Mouse (Mus musculus) cortical plate, adult 2 months (tissue): ENCODE measurements around the gene Vasn. TPM values are rescaled to one million over a fixed set of nuclear protein-coding genes. Genes with fewer than 3 reads are reported as not detected.

Experiments
- H3K27ac ChIP-seq: fragments of 200-500 bp; 2 replicates; pipeline ENCODE4 v1.5.1; 2012; ENCODE audit warnings: low read length, control low read depth, inconsistent platforms; ENCODE audit not compliant: insufficient read depth
- H3K4me1 ChIP-seq: fragments of 200-500 bp; 2 replicates; pipeline ENCODE4 v1.6.1; 2011; ENCODE audit warnings: low read length; ENCODE audit not compliant: control insufficient read depth, insufficient read depth
- H3K4me3 ChIP-seq: fragments of 200-500 bp; 2 replicates; pipeline ENCODE4 v1.5.1; 2011; ENCODE audit warnings: mild to moderate bottlenecking, low read length, control low read depth; ENCODE audit not compliant: insufficient read depth
- CTCF ChIP-seq: fragments of 200-500 bp; IDR thresholded peaks from 2 replicates; pipeline ENCODE4 v1.5.1; 2011; ENCODE audit warnings: mild to moderate bottlenecking, control low read depth, low read length; ENCODE audit not compliant: insufficient read depth; ENCODE audit errors: extremely low read depth
- POLR2A ChIP-seq: fragments of 200-500 bp; IDR thresholded peaks from 2 replicates; pipeline ENCODE4 v1.6.1; 2011; ENCODE audit warnings: mild to moderate bottlenecking, low read length, control low read depth; ENCODE audit not compliant: insufficient read depth; ENCODE audit errors: extremely low read depth
- polyA plus RNA-seq: library from polyadenylated mRNA; depleted of rRNA; stranded (reverse); fragments of >200 nt; gene quantifications from 2 replicates; pipeline ENCODE4 v1.2.3, GENCODE M21; 2012; rRNA removed

The Vasn gene
- 10.1 and 11.2 TPM in 2 replicates for polyA plus RNA-seq

DNA sequence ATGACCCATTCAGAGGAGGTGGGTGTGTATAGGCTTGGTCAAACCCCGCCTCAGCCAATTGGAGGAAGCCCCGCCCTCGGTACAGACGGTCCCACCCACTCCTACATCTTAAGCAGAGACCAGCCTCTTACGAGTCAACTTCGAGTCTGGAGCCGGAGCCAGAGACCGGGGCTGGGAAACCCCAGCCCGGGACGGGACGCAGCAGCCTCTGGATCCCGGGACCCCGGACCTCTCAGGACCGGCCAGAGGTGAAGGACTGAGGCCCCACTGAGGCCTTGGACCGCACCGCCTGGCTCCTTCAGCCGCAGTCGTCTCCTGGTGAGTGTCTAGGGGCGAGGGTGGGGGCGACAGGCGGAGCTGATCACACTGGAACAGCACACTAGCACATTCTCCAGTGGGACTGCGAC lies at the start of gene Vasn, which contains the start of gene Dnaja3:
TSS of gene Vasn (plus strand) at position 111 of the 407 bp plus-strand sequence.
TSS of gene Dnaja3 (plus strand) at position 159 of the 407 bp plus-strand sequence.
- no peak for TF ChIP-seq CTCF
- peak; percentile 81 for TF ChIP-seq POLR2A
- Histone ChIP-seq H3K4me1 (peaks cover 17% of the 10 kb centered on the region), H3K27ac (peak within 1 kb of the TSS; percentile 32), H3K4me3 (peak within 1 kb of the TSS; percentile 56)

DNA sequence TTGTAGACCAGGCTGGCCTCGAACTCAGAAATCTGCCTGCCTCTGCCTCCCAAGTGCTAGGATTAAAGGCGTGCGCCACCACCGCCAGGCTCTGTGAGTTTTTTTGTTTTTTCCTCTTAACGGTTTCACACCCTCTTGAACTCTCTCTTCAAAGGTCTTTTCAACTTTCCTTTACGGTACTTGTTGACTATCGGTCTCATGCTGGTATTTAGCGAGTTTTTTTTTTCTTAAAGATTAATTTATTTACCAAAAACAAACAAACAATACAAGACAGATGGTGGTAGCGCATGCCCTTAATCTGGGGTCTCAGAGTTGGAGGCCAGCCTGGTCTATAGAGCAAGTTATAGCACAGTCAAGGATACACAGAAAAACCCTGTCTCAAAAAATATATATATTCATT lies 49.5 kb upstream of the Vasn start:
- Histone ChIP-seq H3K4me3 (no peak overlapping the region), H3K4me1 (peaks cover 3% of the 10 kb centered on the region; the same call in 1 of the 2 replicates), H3K27ac (no peak overlapping the region)
- TF ChIP-seq POLR2A: no peak

DNA sequence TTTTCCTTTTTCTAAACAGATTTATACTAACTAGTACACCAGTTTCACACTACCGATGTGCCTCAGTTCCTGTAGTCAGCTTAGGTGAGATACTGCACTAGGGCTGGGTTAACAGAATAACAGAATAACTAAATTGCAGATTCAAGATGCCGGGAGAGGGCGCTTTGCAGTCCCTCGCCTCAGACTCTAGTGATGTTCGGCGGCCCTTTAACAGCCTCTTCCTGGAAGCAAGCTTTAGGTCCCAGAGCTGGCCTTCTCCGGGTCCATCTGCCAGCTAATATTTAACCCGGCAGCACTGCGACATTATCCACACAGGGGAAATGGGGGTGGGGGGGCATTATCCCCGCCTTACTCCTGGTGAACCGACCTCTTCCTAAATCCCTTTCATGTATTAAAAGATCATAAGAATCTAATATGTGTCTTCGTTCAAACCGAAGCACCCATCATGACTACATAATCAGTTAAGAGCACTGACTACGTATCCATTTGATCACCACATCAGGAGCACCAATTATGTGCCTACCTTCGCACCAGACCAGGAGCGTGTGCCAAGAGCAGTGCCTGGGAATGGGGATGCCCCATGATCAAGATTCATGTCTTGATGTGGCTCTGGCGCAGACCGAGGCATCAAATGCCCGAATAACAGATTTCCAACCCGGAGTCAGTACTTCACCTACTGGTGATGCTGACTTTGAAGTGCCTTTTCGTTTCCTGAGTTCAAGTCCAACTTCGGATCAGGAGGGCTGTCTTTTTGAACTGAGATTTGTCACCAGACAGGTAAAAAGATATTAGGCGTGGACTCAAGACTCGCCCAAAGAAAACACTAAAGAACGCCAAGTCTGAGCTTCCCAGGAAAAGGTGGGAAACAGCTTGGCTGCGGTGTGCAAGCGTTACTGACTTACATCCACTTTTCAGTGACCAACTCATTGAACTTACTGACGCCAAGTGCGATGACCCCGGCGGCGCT lies 46.5 kb upstream of the Vasn start:
- Histone ChIP-seq H3K27ac (peak overlapping the region; percentile 74), H3K4me1 (peaks cover 3% of the 10 kb centered on the region; the same call in 1 of the 2 replicates), H3K4me3 (peak overlapping the region; percentile 62)
- TF ChIP-seq POLR2A: no peak
- peak; percentile 23; the same call in 1 of the 2 replicates for TF ChIP-seq CTCF

DNA sequence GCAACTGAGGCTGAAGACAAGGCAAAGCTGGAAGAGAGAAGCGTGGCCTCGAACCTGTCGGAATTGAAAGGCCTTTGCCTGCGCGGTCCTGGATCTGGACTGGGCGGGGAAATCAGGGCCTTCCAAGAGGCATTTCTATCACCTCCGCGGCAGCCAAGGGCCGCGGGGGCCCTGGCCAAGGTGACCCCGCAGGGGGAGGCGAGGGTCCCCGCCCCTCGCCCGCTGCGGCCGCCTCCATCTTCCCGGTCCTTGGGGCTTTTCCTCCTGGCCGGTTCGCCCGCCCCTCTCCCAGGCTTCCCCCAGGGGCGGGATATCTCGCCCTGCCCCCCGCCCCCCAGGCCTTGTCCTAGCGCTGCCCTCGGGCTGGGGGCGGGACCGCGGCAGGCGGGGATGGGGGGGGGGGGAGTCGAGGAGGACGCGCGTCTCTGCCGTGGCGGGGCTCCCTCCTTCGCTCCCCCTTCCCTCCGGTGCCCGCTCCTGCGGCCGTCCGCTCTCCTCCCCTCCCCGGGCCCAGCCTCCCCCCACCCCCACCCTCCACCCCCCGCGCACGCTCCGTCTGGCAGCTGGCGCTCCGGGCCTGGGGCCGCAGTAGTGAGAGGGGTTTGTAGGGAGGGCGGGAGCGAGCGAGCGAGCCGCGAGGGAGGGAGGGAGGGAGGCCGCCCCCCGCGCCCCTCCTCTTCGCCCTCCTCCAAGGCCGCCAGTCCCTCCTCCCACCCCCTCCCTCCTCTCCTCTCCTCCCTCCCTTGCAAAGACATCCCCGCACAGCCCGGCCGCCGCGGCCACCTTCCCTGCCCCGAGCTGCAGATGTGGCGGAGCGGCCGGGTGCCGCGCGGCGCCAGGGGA lies 45.5 kb upstream of the Vasn start, which contains the start of gene Glis2:
TSS of gene Glis2 (plus strand) at position 743 of the 843 bp plus-strand sequence.
- TF ChIP-seq POLR2A (no peak), CTCF (no peak)
- peak within 1 kb of the TSS; percentile 62 for H3K4me3 ChIP-seq
- H3K4me1 ChIP-seq: peaks cover 3% of the 10 kb centered on the region; the same call in 1 of the 2 replicates
- H3K27ac ChIP-seq: peak within 1 kb of the TSS; percentile 74

DNA sequence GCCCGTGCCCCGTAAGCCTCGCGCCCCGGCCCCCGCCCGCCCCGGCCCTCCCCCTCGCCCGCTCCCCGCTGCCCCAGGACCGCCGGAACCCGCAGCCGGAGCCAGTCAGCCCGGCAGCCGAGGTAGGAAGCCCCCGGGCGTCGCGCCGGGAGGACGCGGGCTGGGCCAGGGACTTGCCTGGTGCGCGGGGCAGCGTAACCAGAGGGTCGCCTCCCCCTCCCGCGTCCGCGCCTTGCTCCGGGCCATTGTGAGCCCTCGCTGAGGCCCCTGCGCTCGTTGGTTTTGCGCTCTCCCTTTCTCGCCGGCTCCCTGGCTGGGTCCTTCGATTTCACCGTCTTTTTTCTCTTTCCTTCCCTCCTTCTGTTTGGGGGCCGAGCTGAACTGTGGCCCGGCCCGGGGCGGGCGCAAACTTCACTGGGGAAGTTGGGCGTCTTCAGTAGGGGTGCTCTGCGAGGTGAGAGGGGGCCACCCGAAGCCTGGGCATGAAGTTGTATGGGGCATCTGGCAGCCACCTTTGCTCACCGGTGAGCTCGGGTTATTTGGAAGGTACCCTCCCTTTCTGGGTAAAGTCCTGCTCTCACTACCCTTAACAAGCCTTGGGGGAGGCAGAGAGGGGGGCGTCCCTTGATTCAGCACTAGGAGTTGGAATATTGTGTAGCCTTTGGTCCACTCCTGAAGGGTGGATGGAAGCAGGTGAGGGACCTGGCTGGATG lies 44.8 kb upstream of the Vasn start:
- H3K4me1 ChIP-seq: peaks cover 3% of the 10 kb centered on the region; the same call in 1 of the 2 replicates
- no peak overlapping the region; the same call in 1 of the 2 replicates for H3K27ac ChIP-seq
- no peak for TF ChIP-seq POLR2A
- TF ChIP-seq CTCF: no peak
- peak overlapping the region; percentile 62 for H3K4me3 ChIP-seq

DNA sequence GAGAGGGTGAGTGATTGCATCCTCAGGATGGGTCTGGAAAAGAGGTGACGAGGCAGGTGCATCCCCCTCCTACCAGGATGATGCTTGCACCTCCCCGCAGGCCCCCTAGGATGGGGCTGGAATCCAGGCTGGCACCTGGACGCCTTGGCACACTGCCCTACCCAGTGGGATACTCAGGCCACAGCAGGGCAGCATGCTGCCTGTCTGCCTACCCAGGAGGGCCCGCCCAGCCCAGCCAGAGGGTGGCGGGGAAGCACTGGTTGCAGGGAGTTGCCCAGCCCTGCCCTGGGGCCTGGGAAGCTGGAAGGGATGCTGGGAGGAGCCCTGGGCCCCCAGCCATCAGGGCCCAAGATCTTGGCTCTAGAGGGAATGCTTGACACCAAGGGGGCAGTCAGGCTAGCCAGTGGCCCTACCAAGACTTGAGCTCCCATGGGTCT lies 44.2 kb upstream of the Vasn start:
- peak overlapping the region; percentile 62 for H3K4me3 ChIP-seq
- TF ChIP-seq CTCF: no peak
- no peak for TF ChIP-seq POLR2A
- H3K27ac ChIP-seq: no peak overlapping the region
- peaks cover 3% of the 10 kb centered on the region; the same call in 1 of the 2 replicates for H3K4me1 ChIP-seq

DNA sequence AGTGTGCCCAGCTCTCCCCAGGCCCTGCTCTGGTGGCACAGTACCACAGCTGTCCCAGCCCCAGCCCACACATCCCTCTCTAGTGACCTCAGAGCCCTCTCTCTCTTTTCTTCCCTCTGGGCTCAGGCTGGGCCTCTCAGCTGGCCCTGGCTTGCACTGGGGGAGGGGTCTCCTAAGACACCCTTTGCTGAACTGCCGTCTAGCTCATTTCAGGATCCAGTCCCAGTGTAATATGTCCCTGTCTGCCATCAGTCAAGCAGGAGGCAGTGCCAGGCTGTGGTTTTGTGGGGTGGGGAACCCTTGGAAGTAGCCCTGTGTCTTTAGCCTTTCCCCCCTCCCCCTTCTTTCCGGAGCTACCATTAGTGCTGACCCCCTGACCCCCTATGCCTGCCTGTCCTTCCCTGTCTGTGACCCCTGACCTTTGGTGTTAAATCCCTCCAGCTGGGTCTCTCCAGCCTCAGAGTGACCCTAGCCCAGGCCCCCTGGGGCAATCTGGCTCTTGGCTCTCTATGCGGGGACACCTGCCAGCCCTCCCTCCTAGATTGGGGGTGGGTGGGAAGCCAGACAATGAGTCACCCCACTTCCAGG lies 43.5 kb upstream of the Vasn start:
- Histone ChIP-seq H3K27ac (no peak overlapping the region), H3K4me3 (peak overlapping the region; percentile 62; the same call in 1 of the 2 replicates), H3K4me1 (peaks cover 3% of the 10 kb centered on the region; the same call in 1 of the 2 replicates)
- no peak for TF ChIP-seq POLR2A
- TF ChIP-seq CTCF: no peak

DNA sequence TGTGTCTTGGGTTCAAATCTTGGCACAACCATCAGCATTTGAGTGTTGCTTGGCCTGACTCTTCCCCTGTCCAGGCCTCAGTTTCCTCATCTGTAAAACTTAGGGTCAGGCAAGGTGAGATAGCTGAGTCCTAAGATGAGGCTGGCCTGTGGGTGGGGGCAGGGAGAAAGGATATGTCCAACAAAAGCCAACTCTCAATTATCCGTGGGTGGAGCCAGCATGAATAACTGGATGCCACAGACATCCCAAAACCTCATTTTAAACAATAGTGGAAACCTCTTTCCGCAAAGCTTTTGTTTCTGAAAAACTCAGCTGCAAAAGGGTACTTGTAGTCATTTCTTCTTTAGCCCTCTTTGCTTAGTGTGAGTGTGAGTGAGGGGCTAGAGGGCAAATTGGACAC lies 42.9 kb upstream of the Vasn start:
- Histone ChIP-seq H3K4me1 (peaks cover 3% of the 10 kb centered on the region; the same call in 1 of the 2 replicates), H3K27ac (no peak overlapping the region), H3K4me3 (no peak overlapping the region)
- TF ChIP-seq CTCF (no peak), POLR2A (no peak)

DNA sequence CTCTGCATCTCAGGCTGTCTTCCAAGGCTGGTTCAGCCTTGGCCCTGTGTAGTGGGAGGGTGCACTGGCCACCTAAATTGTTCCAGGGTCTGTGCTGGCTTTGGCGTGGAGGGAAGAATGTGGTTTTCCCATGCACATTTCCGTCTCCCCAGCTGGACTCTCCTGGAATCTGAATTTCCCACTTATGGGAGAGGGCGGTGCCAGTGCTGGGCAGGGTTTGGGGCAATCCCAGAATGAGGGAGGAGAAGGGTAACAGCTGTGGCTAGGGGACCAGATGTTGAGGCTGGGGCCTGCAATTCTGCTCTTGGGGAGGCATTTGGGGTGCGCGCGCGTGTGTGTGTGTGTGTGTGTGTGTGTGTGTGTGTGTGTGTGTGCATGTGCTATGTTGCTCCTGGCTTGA lies 42.4 kb upstream of the Vasn start:
- H3K4me3 ChIP-seq: no peak overlapping the region
- peaks cover 3% of the 10 kb centered on the region; the same call in 1 of the 2 replicates for H3K4me1 ChIP-seq
- no peak overlapping the region for H3K27ac ChIP-seq
- TF ChIP-seq POLR2A: no peak
- TF ChIP-seq CTCF: no peak
